Mouse (Mus musculus) T-helper 17 cell (primary cell): ENCODE measurements around the gene Rita1.

ENCODE experiments used
- in situ Hi-C, 2 experiments: fragments of 300-600 bp; cut with MboI, MseI; formaldehyde crosslinking; loops; 1 replicate in 1 of 2; 2 replicates in 1 of 2; pipeline ENCODE4 v1.15.1; 2025; ENCODE audit warnings: high pct_unique_total_duplicates in 2 of 2

Gene Rita1

GRCm38 (mm10) chr5:120550137-120550536 lies 62.3 kb downstream of the Rita1 start:
- in situ Hi-C loops, result no loop called here

- in situ Hi-C loops, result no loop called here
Observed at GRCm38 (mm10) chr5:120548236-120548850, 64.0 kb downstream of the Rita1 start.
